Mouse (Mus musculus) lung, postnatal 0 days (tissue): Measurements from ENCODE around the gene Mybpc2. TPM values are rescaled to one million over a fixed set of nuclear protein-coding genes. Genes with fewer than 3 reads are reported as not detected.

Experiments used
- ATAC-seq: fragments of 200-750 bp; cut with Nextera tagmentation; 2 replicates; pipeline ENCODE4 v1.8.0; 2017; ENCODE audit warnings: moderate library complexity
- DNase-seq: peaks from one replicate; pipeline ENCODE4 v3.0.0-alpha.2; 2016; ENCODE audit warnings: low spot score
- H3K27ac ChIP-seq: fragments of 300-500 bp; sonication (generic); 2 replicates; pipeline ENCODE4 v1.5.1; 2014; ENCODE audit warnings: antibody characterized with exemption, mild to moderate bottlenecking, low read length, mixed read lengths
- H3K27me3 ChIP-seq: fragments of 300-500 bp; sonication (generic); replicated peaks from 2 replicates; pipeline ENCODE4 v1.6.1; 2014; ENCODE audit warnings: low read length, mixed read lengths; ENCODE audit not compliant: insufficient read depth
- H3K36me3 ChIP-seq: fragments of 300-500 bp; sonication (generic); 2 replicates; pipeline ENCODE4 v1.6.1; 2014; ENCODE audit warnings: low read length, mixed read lengths; ENCODE audit not compliant: insufficient read depth
- H3K4me1 ChIP-seq: fragments of 300-500 bp; sonication (generic); 2 replicates; pipeline ENCODE4 v1.6.1; 2014; ENCODE audit warnings: antibody characterized with exemption, low read depth, low read length, mixed read lengths; ENCODE audit not compliant: insufficient read depth
- H3K4me2 ChIP-seq: fragments of 300-500 bp; sonication (generic); replicated peaks from 2 replicates; pipeline ENCODE4 v1.6.1; 2014; ENCODE audit warnings: low read depth, mild to moderate bottlenecking, low read length, moderate library complexity, mixed read lengths
- H3K4me3 ChIP-seq: fragments of 300-500 bp; sonication (generic); 2 replicates; pipeline ENCODE4 v1.5.1; 2014; ENCODE audit warnings: low read depth, low read length
- H3K9ac ChIP-seq: fragments of 300-500 bp; sonication (generic); replicated peaks from 2 replicates; pipeline ENCODE4 v1.6.1; 2014; ENCODE audit warnings: low read depth, mild to moderate bottlenecking
- H3K9me3 ChIP-seq: fragments of 300-500 bp; sonication (generic); 2 replicates; pipeline ENCODE4 v1.6.1; 2016; ENCODE audit warnings: low read length, mixed read lengths
- CTCF ChIP-seq: IDR thresholded peaks from 2 replicates; pipeline ENCODE4 v1.5.1; 2016; ENCODE audit warnings: antibody characterized with exemption, mild to moderate bottlenecking
- EP300 ChIP-seq: IDR thresholded peaks from 2 replicates; pipeline ENCODE4 v1.6.1; 2016; ENCODE audit warnings: antibody characterized with exemption, mild to moderate bottlenecking, control low read depth
- WGBS: fragments of 180-500 bp; shearing (Covaris S2); extraction: QIAGEN DNeasy Blood & Tissue Kit; methylation state at CpG from one replicate; pipeline ENCODE4 v1.1.7; 2014; 5-methylcytosine and 5-hydroxymethylcytosine counted together
- polyA plus RNA-seq: library from polyadenylated mRNA; unstranded; fragments of >200 nt; fragmentation: Nextera tagmentation; extraction: Ambion mirVana; gene quantifications from 2 replicates; pipeline ENCODE4 v1.2.1, GENCODE M21; 2015

The Mybpc2 gene
- polyA plus RNA-seq, 1 experiment from 2014 or later, result 0.37 TPM

- no peak overlapping the region for H3K4me3 ChIP-seq
- ATAC-seq (no peak), DNase-seq (no peak)
- H3K27ac ChIP-seq, result no peak overlapping the region
- 0 out of 2 replicates have a peak, but pooled peaks cover 7% of the 10 kb centered on the region for H3K36me3 ChIP-seq
- 88% methylated on average over 41 of the region's 41 CpGs for WGBS
- TF ChIP-seq EP300 (no peak), CTCF (no peak)
- no peaks in the 10 kb centered on the region for H3K27me3 ChIP-seq
- H3K4me1 ChIP-seq, result no peaks in the 10 kb centered on the region
- H3K4me2 ChIP-seq, result no peak overlapping the region
- no peak overlapping the region for H3K9ac ChIP-seq
- H3K9me3 ChIP-seq, result no peaks in the 10 kb centered on the region
Observed at GRCm38 (mm10) chr7:44538756-44539624, 14.5 kb upstream of the Mybpc2 start.

- WGBS, result 93% methylated on average over 13 of the region's 13 CpGs
- Histone ChIP-seq H3K27ac (no peak overlapping the region), H3K36me3 (0 out of 2 replicates have a peak, but pooled peaks cover 7% of the 10 kb centered on the region), H3K9ac (no peak overlapping the region), H3K4me3 (no peak overlapping the region), H3K9me3 (no peaks in the 10 kb centered on the region), H3K4me1 (no peaks in the 10 kb centered on the region), H3K27me3 (no peaks in the 10 kb centered on the region), H3K4me2 (no peak overlapping the region)
- ATAC-seq (no peak), DNase-seq (no peak)
- TF ChIP-seq CTCF (no peak), EP300 (no peak)
Observed at GRCm38 (mm10) chr7:44537496-44537895, 13.0 kb upstream of the Mybpc2 start.

GRCm38 (mm10) chr7:44537009-44537408, 12.6 kb upstream of the Mybpc2 start:
- no peak overlapping the region for H3K9ac ChIP-seq
- 63% methylated on average over 7 of the region's 7 CpGs for WGBS
- no peak overlapping the region for H3K4me2 ChIP-seq
- no peak for TF ChIP-seq EP300
- no peak for TF ChIP-seq CTCF
- no peak for DNase-seq
- ATAC-seq, result no peak
- H3K9me3 ChIP-seq, result no peaks in the 10 kb centered on the region
- H3K4me1 ChIP-seq, result no peaks in the 10 kb centered on the region
- 0 out of 2 replicates have a peak, but pooled peaks cover 7% of the 10 kb centered on the region for H3K36me3 ChIP-seq
- no peaks in the 10 kb centered on the region for H3K27me3 ChIP-seq
- no peak overlapping the region for H3K4me3 ChIP-seq
- H3K27ac ChIP-seq, result no peak overlapping the region

- WGBS, result 57% methylated on average over 6 of the region's 6 CpGs
- DNase-seq (peak; percentile 80), ATAC-seq (peak; percentile 67)
- Histone ChIP-seq H3K27ac (no peak overlapping the region), H3K9me3 (no peaks in the 10 kb centered on the region), H3K9ac (no peak overlapping the region), H3K27me3 (no peaks in the 10 kb centered on the region), H3K4me3 (no peak overlapping the region), H3K4me2 (no peak overlapping the region), H3K36me3 (0 out of 2 replicates have a peak, but pooled peaks cover 7% of the 10 kb centered on the region), H3K4me1 (no peaks in the 10 kb centered on the region)
- TF ChIP-seq CTCF, result no peak
- TF ChIP-seq EP300, result no peak
Observed at GRCm38 (mm10) chr7:44536590-44536968, 12.1 kb upstream of the Mybpc2 start.

- no peaks in the 10 kb centered on the region for H3K4me1 ChIP-seq
- no peak overlapping the region for H3K4me3 ChIP-seq
- no peaks in the 10 kb centered on the region for H3K9me3 ChIP-seq
- TF ChIP-seq EP300 (no peak), CTCF (no peak)
- WGBS, result 90% methylated on average over 27 of the region's 27 CpGs
- H3K27ac ChIP-seq, result no peak overlapping the region
- H3K27me3 ChIP-seq, result no peaks in the 10 kb centered on the region
- ATAC-seq (no peak), DNase-seq (no peak)
- no peak overlapping the region for H3K9ac ChIP-seq
- 0 out of 2 replicates have a peak, but pooled peaks cover 7% of the 10 kb centered on the region for H3K36me3 ChIP-seq
- H3K4me2 ChIP-seq, result no peak overlapping the region
Observed at GRCm38 (mm10) chr7:44535657-44536589, 11.5 kb upstream of the Mybpc2 start.
